Mouse (Mus musculus) spleen, adult 18-20 months (tissue): ENCODE measurements around the gene Fam49a.
A peak's percentile ranks its signal among the peaks of the same experiment; 100 is the strongest.
"Not testable (repeated sequence)": the region's sequence is repeated elsewhere in the genome, so short reads cannot be mapped to it uniquely, and the experiment has no call there.

Experiments used
- DNase-seq, 2 experiments: peaks; one replicate each; pipeline ENCODE4 v3.0.0; 2022; ENCODE audit warnings: mixed read lengths in 2 of 2

Fam49a gene

GRCm38 (mm10) chr12:12315011-12315410 lies 53.1 kb downstream of the Fam49a start:
- no peak for DNase-seq

- no peak for DNase-seq
Measured at GRCm38 (mm10) chr12:12316956-12317355, 55.0 kb downstream of the Fam49a start.

GRCm38 (mm10) chr12:12317606-12318005 lies 55.7 kb downstream of the Fam49a start:
- DNase-seq: no peak

GRCm38 (mm10) chr12:12318140-12318734 lies 56.3 kb downstream of the Fam49a start:
- DNase-seq: no peak

- DNase-seq: no peak
Measured at GRCm38 (mm10) chr12:12320693-12321092, 58.8 kb downstream of the Fam49a start.

GRCm38 (mm10) chr12:12321111-12321510 lies 59.2 kb downstream of the Fam49a start:
- no peak for DNase-seq

GRCm38 (mm10) chr12:12323084-12323483 lies 61.1 kb downstream of the Fam49a start:
- DNase-seq: no peak

GRCm38 (mm10) chr12:12323616-12324223 lies 61.8 kb downstream of the Fam49a start:
- DNase-seq: peak; percentile 69 to 89

- not testable (repeated sequence) for DNase-seq
Measured at GRCm38 (mm10) chr12:12324266-12324665, 62.3 kb downstream of the Fam49a start.

GRCm38 (mm10) chr12:12333526-12334310 lies 71.8 kb downstream of the Fam49a start:
- no peak for DNase-seq

- no peak for DNase-seq
Measured at GRCm38 (mm10) chr12:12334486-12334885, 72.5 kb downstream of the Fam49a start.

- DNase-seq: no peak
Measured at GRCm38 (mm10) chr12:12335566-12335965, 73.6 kb downstream of the Fam49a start.

- DNase-seq: no peak
Measured at GRCm38 (mm10) chr12:12337378-12337777, 75.4 kb downstream of the Fam49a start.

- no peak for DNase-seq
Measured at GRCm38 (mm10) chr12:12343320-12343719, 81.4 kb downstream of the Fam49a start.

- DNase-seq: no peak
Measured at GRCm38 (mm10) chr12:12348625-12349024, 86.7 kb downstream of the Fam49a start.

- no peak for DNase-seq
Measured at GRCm38 (mm10) chr12:12349645-12350288, 87.8 kb downstream of the Fam49a start.

GRCm38 (mm10) chr12:12351816-12352552 lies 90.0 kb downstream of the Fam49a start:
- no peak for DNase-seq

- DNase-seq: no peak
Measured at GRCm38 (mm10) chr12:12354115-12354653, 92.2 kb downstream of the Fam49a start.

GRCm38 (mm10) chr12:12356048-12356447 lies 94.1 kb downstream of the Fam49a start:
- no peak for DNase-seq

- DNase-seq: no peak
Measured at GRCm38 (mm10) chr12:12356463-12356862, 94.5 kb downstream of the Fam49a start.

- DNase-seq: no peak
Measured at GRCm38 (mm10) chr12:12356946-12357345, 95.0 kb downstream of the Fam49a start.

GRCm38 (mm10) chr12:12359923-12360322 lies 98.0 kb downstream of the Fam49a start:
- no peak for DNase-seq
